Mouse (Mus musculus) forelimb bud, embryonic 11.5 days (tissue): Measurements from ENCODE around the gene Mafg.

ENCODE experiments used
- DNase-seq: peaks from one replicate; pipeline ENCODE4 v3.0.0-alpha.2; 2012; ENCODE audit warnings: low read depth, low spot score

Mafg gene

GRCm38 (mm10) chr11:120647047-120647830 is 13.8 kb upstream of the Mafg start:
- DNase-seq, result no peak

- peak; percentile 91 for DNase-seq
Measured at GRCm38 (mm10) chr11:120643601-120643987, 10.2 kb upstream of the Mafg start, which contains the start of gene Pycr1. Gene Pycr1 (minus strand): TSS chr11:120643769.

- DNase-seq, result no peak
Measured at GRCm38 (mm10) chr11:120642939-120643600, 9.7 kb upstream of the Mafg start.

- DNase-seq, result no peak
Measured at GRCm38 (mm10) chr11:120641869-120642268, 8.5 kb upstream of the Mafg start.

- DNase-seq, result no peak
Measured at GRCm38 (mm10) chr11:120641255-120641654, 7.9 kb upstream of the Mafg start.

GRCm38 (mm10) chr11:120634810-120635209 is 1.4 kb upstream of the Mafg start:
- no peak for DNase-seq

- DNase-seq, result peak; percentile 46
Measured at GRCm38 (mm10) chr11:120632559-120633519, 561 bp downstream of the Mafg start.

GRCm38 (mm10) chr11:120631726-120632448 is 1.5 kb downstream of the Mafg start:
- no peak for DNase-seq

GRCm38 (mm10) chr11:120630881-120631725 is 2.3 kb downstream of the Mafg start:
- no peak for DNase-seq

- DNase-seq, result no peak
Measured at GRCm38 (mm10) chr11:120630401-120630871, 3.0 kb downstream of the Mafg start.

GRCm38 (mm10) chr11:120629911-120630310 is 3.5 kb downstream of the Mafg start:
- DNase-seq, result no peak

GRCm38 (mm10) chr11:120629341-120629730 is 4.1 kb downstream of the Mafg start:
- no peak for DNase-seq

GRCm38 (mm10) chr11:120628601-120629340 is 4.6 kb downstream of the Mafg start:
- no peak for DNase-seq

GRCm38 (mm10) chr11:120627468-120628300 is 5.7 kb downstream of the Mafg start:
- DNase-seq, result no peak

- no peak for DNase-seq
Measured at GRCm38 (mm10) chr11:120626785-120627467, 6.5 kb downstream of the Mafg start.

- no peak for DNase-seq
Measured at GRCm38 (mm10) chr11:120625152-120625775, 8.1 kb downstream of the Mafg start, which contains the start of gene Sirt7. Gene Sirt7 (minus strand): TSS chr11:120625240.

GRCm38 (mm10) chr11:120624680-120625111 is 8.7 kb downstream of the Mafg start:
- DNase-seq, result peak; percentile 78
